Mouse (Mus musculus) hindlimb bud, embryonic 11.5 days (tissue): ENCODE results near the gene Selenbp2.
"Not testable (repeated sequence)": the region's sequence is repeated elsewhere in the genome, so short reads cannot be mapped to it uniquely, and the experiment has no call there.

Experiments used
- DNase-seq: peaks from one replicate; pipeline ENCODE4 v3.0.0-alpha.2; 2012; ENCODE audit warnings: low read depth, low spot score; ENCODE audit errors: extremely low spot score

Selenbp2 gene

GRCm38 (mm10) chr3:94693329-94693825 is at the start of gene Selenbp2:
Gene Selenbp2, plus strand, starts transcription at chr3:94693556.
- DNase-seq: no peak

- DNase-seq: peak; percentile 22
These were observed 44.4 kb upstream of the Selenbp2 start for GRCm38 (mm10) chr3:94648755-94649590.

GRCm38 (mm10) chr3:94650409-94650808 is 42.9 kb upstream of the Selenbp2 start:
- DNase-seq: no peak

DNA sequence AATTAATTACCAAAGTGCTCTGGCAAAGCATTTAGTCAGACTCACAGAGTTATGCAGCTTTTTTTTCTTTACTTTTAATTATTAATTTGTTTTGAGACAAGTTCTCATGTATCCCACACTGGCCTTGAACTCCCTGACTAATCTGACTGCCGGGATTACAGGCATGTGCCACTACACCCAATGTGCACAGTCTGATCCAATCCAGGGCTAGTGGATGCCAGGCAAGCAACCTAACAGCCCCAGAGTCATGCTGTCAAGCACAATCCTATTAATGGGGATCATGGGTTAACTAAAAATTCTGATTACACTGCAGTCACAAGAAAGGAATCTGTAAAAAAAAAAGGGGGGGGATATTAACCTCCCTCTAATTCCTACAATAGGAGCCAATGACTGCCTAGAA is 39.4 kb upstream of the Selenbp2 start:
- not testable (repeated sequence) for DNase-seq

DNA sequence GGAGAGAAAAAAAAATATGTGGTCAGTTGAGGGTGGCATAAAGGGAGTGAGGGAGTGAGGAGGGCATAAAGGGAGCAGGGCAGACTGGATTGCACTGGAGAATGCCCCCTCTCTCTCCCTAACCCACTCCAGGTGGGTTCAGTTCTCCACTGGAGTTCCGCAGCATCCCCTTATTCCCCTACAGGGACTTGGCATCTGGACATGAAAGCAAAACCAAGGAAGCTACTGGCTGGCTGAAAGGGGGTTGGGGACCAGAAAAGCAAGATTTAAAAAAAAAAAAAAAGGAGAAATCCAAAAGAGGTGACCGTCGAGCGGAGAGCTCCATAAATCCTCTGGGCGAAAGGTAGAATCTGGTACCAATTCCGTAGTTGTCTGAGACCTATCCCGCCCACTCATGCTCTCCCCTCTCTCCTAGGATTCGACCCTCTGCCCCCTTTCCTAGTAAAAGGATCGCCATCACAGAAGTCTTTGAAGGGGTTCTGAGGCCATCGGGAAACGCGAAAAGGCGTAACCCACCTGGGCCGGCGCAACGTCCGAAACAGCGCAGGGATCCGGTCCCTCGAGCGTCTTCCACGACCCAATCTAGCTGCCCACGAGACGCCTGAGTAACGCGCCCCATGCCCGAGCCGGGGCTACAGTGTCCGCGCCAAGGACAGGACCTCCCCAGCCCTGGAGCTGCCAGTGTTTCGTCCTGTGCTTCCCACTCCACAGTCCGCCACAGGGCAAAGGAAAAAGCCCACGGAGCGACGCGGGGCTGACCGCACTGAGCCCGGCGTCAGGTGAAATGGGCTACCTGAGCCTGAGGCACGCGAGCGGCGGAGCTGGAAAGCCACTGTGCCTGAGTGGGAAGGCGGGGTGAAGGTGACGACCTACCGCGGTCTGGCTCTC is 35.3 kb upstream of the Selenbp2 start:
- DNase-seq: not testable (repeated sequence)

DNA sequence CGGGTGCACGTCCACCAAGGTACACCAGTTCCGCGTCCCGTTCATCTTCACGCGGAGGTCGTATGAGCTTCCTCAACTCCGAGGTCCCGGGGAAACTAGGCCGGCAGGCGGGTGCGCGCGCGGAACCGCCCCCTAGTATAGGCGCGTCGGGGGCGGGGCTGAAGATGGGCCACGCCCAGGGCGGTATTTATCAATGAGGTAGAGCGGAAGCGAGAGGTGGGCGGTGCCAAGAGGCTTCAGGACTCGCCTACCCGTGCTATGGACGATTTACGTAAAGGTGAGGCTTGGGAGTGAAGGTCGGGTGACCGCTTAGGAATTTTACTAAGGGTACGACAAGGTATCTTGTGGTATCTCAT is 34.6 kb upstream of the Selenbp2 start, which contains the start of gene Tuft1:
Tuft1 (minus strand) TSS at position 133 of the 356 bp plus-strand sequence.
- DNase-seq: not testable (repeated sequence)

- not testable (repeated sequence) for DNase-seq
These were observed 34.1 kb upstream of the Selenbp2 start for GRCm38 (mm10) chr3:94659142-94659748.

DNA sequence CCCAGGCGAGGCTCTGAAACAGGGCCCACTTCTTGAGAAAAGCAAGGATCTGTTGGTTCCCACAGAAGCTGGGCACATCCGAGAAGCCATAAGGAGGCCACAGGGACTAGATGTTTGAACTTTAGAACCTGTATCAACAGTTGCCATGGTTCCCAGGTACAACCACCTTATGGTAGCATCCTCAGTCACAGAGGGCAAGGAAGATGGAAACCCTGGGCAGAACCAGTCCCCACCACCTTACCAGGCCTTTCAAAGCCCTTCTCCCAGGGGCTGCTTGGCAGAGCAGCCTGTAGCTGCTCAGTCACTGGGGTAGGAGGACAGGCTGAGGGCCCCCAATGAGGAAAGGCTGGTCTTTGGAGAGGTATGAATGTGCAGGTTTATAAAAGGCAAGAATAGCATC is 32.5 kb upstream of the Selenbp2 start:
- not testable (repeated sequence) for DNase-seq

- not testable (repeated sequence) for DNase-seq
These were observed 28.1 kb upstream of the Selenbp2 start for GRCm38 (mm10) chr3:94665060-94665802.

DNA sequence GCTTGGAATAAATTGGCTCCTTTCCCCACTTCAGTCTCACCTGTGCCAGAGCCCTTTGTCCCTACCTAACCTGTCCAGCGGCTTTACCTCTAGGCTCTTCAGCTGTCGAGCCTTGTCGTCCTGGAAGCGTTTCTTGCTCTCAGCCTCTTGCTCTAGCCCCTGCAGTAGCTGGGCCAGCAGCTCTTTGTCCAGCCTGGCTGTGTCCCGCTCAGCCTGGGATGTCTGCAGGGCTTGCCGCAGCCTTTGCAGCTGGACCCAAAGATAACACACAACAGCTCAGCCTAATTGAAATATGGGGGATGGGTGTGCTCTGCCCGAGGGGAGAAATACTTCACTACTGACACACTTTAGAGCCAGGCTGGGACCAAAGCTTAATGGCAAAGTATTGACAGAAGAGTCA is 27.5 kb upstream of the Selenbp2 start:
- DNase-seq: not testable (repeated sequence)

DNA sequence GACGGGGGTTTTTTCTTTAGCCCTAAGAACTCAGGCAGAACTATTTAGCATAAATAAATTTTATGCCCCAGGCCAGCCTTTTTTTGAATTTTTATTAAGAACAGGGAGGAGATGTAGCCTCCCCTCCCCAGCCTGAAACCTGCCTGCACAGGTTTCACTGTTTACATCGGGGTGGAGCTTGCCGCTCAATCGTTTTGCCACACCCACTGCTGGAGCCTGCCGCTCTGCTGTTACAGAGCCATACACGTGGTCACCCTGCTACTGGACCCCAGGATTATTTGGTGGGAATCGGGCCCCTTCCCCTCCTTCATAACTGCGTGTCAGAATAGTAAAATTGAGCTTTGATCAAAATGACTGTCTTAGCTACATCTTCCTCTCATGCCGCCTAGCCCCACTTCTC is 18.3 kb upstream of the Selenbp2 start:
- DNase-seq: not testable (repeated sequence)

DNA sequence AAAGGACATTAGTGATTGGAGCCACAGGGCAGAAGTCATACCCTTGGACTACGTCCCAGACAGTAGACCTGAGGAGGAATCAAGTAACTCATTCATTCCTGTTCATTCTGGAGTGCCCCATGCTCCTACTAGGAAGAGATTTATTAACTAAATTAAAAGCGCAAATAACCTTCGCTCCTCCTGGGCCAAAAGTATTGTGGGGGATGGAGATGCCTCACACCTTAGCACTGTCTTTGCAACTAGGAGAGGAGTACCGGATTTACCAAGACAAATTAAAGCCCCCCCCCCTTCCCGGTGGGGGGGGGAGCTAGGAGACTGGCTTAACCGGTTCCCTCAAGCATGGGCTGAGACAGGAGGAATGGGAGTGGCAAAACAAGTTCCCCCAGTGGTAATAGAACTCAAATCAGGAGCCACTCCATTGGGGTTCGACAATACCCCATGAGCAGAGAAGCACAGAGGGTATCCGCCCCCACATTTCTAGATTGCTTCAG is 14.0 kb upstream of the Selenbp2 start:
- DNase-seq: no peak

DNA sequence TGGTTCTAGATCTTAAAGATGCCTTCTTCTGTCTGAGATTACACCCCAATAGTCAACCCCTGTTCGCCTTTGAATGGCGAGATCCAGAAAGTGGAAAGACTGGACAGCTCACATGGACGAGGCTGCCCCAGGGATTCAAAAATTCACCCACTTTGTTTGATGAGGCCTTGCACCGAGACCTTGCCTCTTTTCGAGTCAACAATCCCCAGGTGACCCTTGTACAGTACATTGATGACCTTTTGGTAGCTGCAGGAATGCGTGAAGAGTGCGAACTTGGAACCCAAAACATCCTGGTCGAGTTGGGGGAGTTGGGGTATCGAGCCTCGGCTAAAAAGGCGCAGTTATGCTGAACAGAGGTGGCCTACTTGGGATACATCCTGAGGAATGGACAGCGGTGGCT is 13.3 kb upstream of the Selenbp2 start:
- not testable (repeated sequence) for DNase-seq

DNA sequence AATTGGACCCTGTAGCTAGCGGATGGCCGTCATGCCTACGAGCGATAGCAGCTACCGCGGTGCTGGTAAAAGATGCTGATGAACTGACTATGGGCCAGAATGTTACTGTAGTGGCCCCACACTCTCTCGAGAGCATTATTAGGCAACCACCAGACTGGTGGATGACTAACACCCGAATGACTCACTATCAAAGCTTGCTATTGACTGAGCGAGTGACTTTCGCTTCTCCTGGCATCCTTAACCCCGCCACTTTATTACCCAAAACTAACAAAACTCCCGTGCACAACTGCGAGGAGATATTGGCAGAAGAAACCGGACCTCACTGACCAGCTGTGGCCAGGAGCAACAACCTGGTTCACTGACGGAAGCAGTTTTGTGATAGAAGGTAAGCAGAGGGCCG is 12.6 kb upstream of the Selenbp2 start:
- no peak for DNase-seq

- no peak for DNase-seq
These were observed 9.7 kb upstream of the Selenbp2 start for GRCm38 (mm10) chr3:94683646-94684045.

DNA sequence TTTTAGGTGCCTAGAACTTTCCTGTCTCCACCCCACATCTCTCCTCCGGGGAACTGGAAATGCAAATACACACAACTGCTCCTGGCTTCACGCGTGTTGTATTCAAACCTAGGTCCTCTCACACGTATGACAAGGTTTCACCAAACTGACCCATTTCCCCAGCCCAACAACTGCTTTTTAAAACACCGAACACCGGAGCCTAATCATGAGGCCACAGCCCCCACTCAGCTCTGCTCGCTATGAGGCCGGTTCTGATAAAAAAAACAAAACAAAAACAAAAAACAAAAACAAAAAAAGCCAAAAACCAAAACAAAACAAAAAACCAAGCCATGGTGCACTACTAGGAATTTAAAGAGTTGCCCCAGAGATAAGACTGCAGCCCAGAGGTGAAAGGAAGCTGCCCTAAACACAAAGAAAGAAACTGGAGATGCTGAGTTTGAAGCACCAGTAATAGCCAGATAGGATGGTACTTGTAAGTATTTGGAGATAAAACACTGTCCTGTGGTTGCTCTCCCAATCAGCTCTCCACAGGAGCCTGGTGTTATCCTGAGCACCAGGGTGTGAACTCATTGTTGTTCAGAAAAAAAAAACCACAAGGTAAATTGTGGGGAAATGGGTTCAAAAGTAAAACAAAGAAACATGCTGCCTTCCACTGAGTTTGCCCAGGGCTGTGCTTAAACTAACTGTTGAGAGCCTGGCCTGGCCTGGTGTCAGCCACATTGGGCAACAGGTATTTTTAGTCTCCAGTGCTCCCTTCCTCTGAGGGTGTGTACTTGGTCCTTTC is 7.2 kb upstream of the Selenbp2 start:
- not testable (repeated sequence) for DNase-seq

GRCm38 (mm10) chr3:94688698-94689097 is 4.7 kb upstream of the Selenbp2 start:
- DNase-seq: not testable (repeated sequence)

GRCm38 (mm10) chr3:94689195-94689594 is 4.2 kb upstream of the Selenbp2 start:
- not testable (repeated sequence) for DNase-seq

DNA sequence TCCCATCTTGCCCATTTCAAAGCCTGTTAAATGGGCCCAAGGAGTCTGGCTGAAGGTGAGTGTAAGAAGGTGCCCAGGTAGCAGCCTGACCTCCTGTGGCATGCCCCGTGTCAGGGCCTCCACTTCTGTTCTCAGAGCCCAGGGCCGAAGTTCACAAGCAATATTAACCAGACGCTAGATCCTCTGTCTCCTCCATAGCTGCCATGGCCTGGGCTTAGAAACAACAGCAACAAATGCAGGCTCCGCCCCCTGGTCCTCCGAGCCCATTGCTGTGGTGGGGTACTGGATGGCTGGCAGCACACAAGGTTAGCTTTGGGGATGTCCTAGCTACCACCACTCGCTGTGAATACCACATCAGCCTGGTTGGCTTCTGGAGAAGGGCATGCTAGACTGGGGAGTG is 3.2 kb upstream of the Selenbp2 start:
- DNase-seq: not testable (repeated sequence)
